10 mouse cellular contexts compared by ENCODE assay signal in the genomic region with DNA sequence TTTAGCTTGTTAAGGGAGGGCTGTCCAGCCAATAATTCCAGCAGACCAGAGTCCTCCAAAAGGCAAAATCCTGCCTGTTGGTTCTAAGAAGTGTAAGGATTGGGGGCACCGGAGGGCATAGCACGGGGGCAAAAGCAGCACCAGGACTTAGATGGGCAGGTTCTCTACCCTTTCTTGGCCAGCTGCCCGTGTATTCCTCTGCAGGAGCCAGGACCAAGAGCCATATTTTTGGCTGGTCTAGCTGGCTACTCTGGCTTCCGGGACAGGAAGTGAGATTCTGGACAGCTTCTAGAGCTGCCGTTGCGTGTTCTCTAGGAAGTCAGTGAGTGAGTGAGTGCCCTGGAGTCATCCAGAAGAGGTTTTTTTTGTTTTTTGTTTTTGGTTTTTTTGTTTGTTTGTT. TPM values are rescaled to one million over a fixed set of nuclear protein-coding genes. Genes with fewer than 3 reads are reported as not detected.
DNase-seq lines count a peak whose midpoint lies in the region; ATAC-seq and TF ChIP-seq lines count a peak whose summit lies in the region.
"Had no signal": no experiment of that assay in that cellular context is flagged by ENCODE, and none has a peak within 500 bp of the region (broad histone marks: within the 10 kb centered on the region; RNA-seq: fewer than 3 reads in every experiment).

No protein-coding gene starts in this region.

- H3K79me2 ChIP-seq in MEL (ENCODE audit: control insufficient read depth, insufficient read depth, low read length, poor library complexity), result no peaks in the 10 kb centered on the region

- peaks cover 53% of the 10 kb centered on the region for H3K27me3 ChIP-seq in heart, embryonic 12.5 days (replicated peaks)
- H3K27me3 ChIP-seq in MEL (ENCODE audit: control insufficient read depth in 1 of 2, insufficient read depth in 2 of 2, low read length in 2 of 2), result peaks cover 4 to 10% of the 10 kb centered on the region in 2 experiments

- H3K9ac ChIP-seq in heart, embryonic 12.5 days, result no peak overlapping the region
- no peak overlapping the region for H3K9ac ChIP-seq in MEL (ENCODE audit: control insufficient read depth, low read depth, low read length, poor library complexity, severe bottlenecking)

- no peak overlapping the region for H3K27ac ChIP-seq in heart, embryonic 12.5 days (ENCODE audit: poor library complexity, severe bottlenecking)
- H3K27ac ChIP-seq in MEL (ENCODE audit: control insufficient read depth, low read depth, low read length), result no peak overlapping the region
- H3K27ac ChIP-seq: hindbrain, embryonic 15.5 days had no signal

- WGBS in heart, embryonic 12.5 days, result 55% methylated on average over 6 of the region's 6 CpGs

- H3K4me2 ChIP-seq in heart, embryonic 12.5 days, result no peak overlapping the region

- TF ChIP-seq RAD21 in MEL (IDR thresholded peaks at IDR 0.05; ENCODE audit: low read depth, low read length), result no peak

- intact Hi-C loops in left cerebral cortex, postnatal 14 days (cut with DNase I), result no loop called here

- no peaks in the 10 kb centered on the region for H3K36me3 ChIP-seq in heart, embryonic 12.5 days
- no peaks in the 10 kb centered on the region; a peak in 1 of 4 replicates for H3K36me3 ChIP-seq in MEL (ENCODE audit: control insufficient read depth in 1 of 2, insufficient read depth in 2 of 2, low read length in 2 of 2)
- H3K36me3 ChIP-seq: hindbrain, embryonic 15.5 days had no signal

- H3K4me3 ChIP-seq in heart, embryonic 12.5 days, result no peak overlapping the region
- no peak overlapping the region for H3K4me3 ChIP-seq in MEL (ENCODE audit: control insufficient read depth in 1 of 2, insufficient read depth in 1 of 2, low read depth in 2 of 2, low read length in 2 of 2)

- no peak for TF ChIP-seq EP300 in MEL (IDR thresholded peaks at IDR 0.05; ENCODE audit: low read depth in 1 of 2, low read length in 2 of 2)

- no peak for TF ChIP-seq CTCF in MEL (IDR thresholded peaks at IDR 0.05 in 2 of 3, conservative IDR thresholded peaks at IDR 0.05 in 1 of 3; ENCODE audit: control insufficient read depth in 1 of 3, insufficient read depth in 1 of 3, low read depth in 2 of 3, low read length in 3 of 3, poor library complexity in 1 of 3, severe bottlenecking in 1 of 3)

- H3K4me1 ChIP-seq in heart, embryonic 12.5 days (replicated peaks), result peaks cover 32% of the 10 kb centered on the region
- peaks cover 0 to 4% of the 10 kb centered on the region in 2 experiments for H3K4me1 ChIP-seq in MEL (ENCODE audit: control insufficient read depth in 1 of 2, insufficient read depth in 2 of 2, low read length in 2 of 2)

- DNase-seq in heart, adult 8-10 months (ENCODE audit: low spot score), result peak; percentile 51
- DNase-seq in MEL (ENCODE audit: low read depth, low spot score), result peak; percentile 19
- DNase-seq in cerebellum, adult 8-10 months, result peak; percentile 50
- peak; percentile 22 to 26 for DNase-seq in kidney, adult 8-10 months
- DNase-seq in left cerebral cortex, postnatal 14 days (ENCODE audit: low spot score in 2 of 2), result no peak
- DNase-seq in layer of hippocampus, adult 9-11 months, result no peak

- TF ChIP-seq POLR2A in MEL (IDR thresholded peaks at IDR 0.05; ENCODE audit: control insufficient read depth in 1 of 2, insufficient read depth in 1 of 2, low read depth in 1 of 2, low read length in 2 of 2, poor library complexity in 1 of 2), result no peak

- ATAC-seq in heart, embryonic 12.5 days (ENCODE audit: insufficient number of reproducible peaks, low FRiP score), result no peak
- ATAC-seq in erythroid progenitor cell, adult 5-6 weeks (replicated peaks; ENCODE audit: low FRiP score, poor library complexity, severe bottlenecking), result no peak

- H3K9me3 ChIP-seq in heart, embryonic 12.5 days (replicated peaks), result no peaks in the 10 kb centered on the region
- no peaks in the 10 kb centered on the region for H3K9me3 ChIP-seq in MEL (replicated peaks; ENCODE audit: insufficient read depth, low read length)
- H3K9me3 ChIP-seq: hindbrain, embryonic 15.5 days had no signal

TF ChIP-seq in MEL, 35 proteins besides CTCF, POLR2A, EP300 and RAD21:
- TF ChIP-seq MAFK (IDR thresholded peaks at IDR 0.05; ENCODE audit: borderline replicate concordance, low read depth, low read length), result no peak
- TF ChIP-seq HCFC1 (IDR thresholded peaks at IDR 0.05; ENCODE audit: low read depth, low read length), result no peak
- TF ChIP-seq MAX (IDR thresholded peaks at IDR 0.05; ENCODE audit: low read length), result no peak
- no peak for TF ChIP-seq USF2 (IDR thresholded peaks at IDR 0.05; ENCODE audit: borderline replicate concordance in 1 of 2, insufficient read depth in 1 of 2, low read depth in 1 of 2, low read length in 2 of 2)
- TF ChIP-seq KAT2A (conservative IDR thresholded peaks at IDR 0.05; ENCODE audit: low read depth, low read length), result no peak
- TF ChIP-seq MXI1 (IDR thresholded peaks at IDR 0.05; ENCODE audit: low read depth, low read length), result no peak
- no peak for TF ChIP-seq SMC3 (IDR thresholded peaks at IDR 0.05; ENCODE audit: low read depth, low read length)
- no peak for TF ChIP-seq GABPA (IDR thresholded peaks at IDR 0.05; ENCODE audit: low read depth, low read length)
- no peak for TF ChIP-seq RCOR1 (IDR thresholded peaks at IDR 0.05; ENCODE audit: low read depth, low read length)
- no peak for TF ChIP-seq ZMIZ1 (IDR thresholded peaks at IDR 0.05; ENCODE audit: low read depth, low read length)
- no peak for TF ChIP-seq ZKSCAN1 (IDR thresholded peaks at IDR 0.05; ENCODE audit: low read depth, low read length)
- TF ChIP-seq MAZ (IDR thresholded peaks at IDR 0.05; ENCODE audit: low read depth, low read length), result no peak
- no peak for TF ChIP-seq ELF1 (IDR thresholded peaks at IDR 0.05; ENCODE audit: low read depth, low read length)
- TF ChIP-seq MYC (IDR thresholded peaks at IDR 0.05; ENCODE audit: low read depth, low read length), result no peak
- TF ChIP-seq JUND (IDR thresholded peaks at IDR 0.05; ENCODE audit: low read depth, low read length), result no peak
- no peak for TF ChIP-seq POLR2AphosphoS2 (IDR thresholded peaks at IDR 0.05; ENCODE audit: low read length)
- TF ChIP-seq CHD2 (IDR thresholded peaks at IDR 0.05; ENCODE audit: low read length), result no peak

RNA-seq across cellular contexts. Expression of gene Kcnq4, which starts 18.3 kb away (rescaled TPM):
- 1 to 10 TPM; 1.6 to 2.4 (median 2.2) TPM for total RNA-seq in heart, adult 8-10 months (2022)
- polyA plus RNA-seq in heart, embryonic 12.5 days (2016; fragmentation: Nextera tagmentation; extraction: Ambion mirVana), result 0.89 and 0.95 TPM in 2 replicates
- total RNA-seq in MEL (2012; rRNA removed), result not detected in 2 replicates
- under 1 TPM in 1 of 2 experiments, not detected in 1; 0.07 TPM for polyA plus RNA-seq in MEL (2012; ENCODE audit: insufficient read depth in 1 of 2, insufficient read length in 2 of 2, low read depth in 1 of 2, low replicate concordance in 2 of 2, missing spikeins in 1 of 2)
- total RNA-seq in erythroid progenitor cell, adult 5-6 weeks (2015; ENCODE audit: low replicate concordance), result 3.6 TPM in 1 of 2 replicates, not detected in the other
- not detected in 2 replicates for total RNA-seq in erythroid progenitor cell, adult 5-6 weeks (2017; ENCODE audit: low replicate concordance)
- 1 to 10 TPM; 8.5 to 9.0 TPM for total RNA-seq in left cerebral cortex, postnatal 14 days (2021)
- total RNA-seq: megakaryocyte-erythroid progenitor cell, adult 5-6 weeks had no signal

Comparison
In these comparisons a context has a peak if more than half of its experiments do, and no peak if none do; other contexts are left out.
1. DNase-seq: peak in heart, adult 8-10 months (single experiment), MEL (single experiment), cerebellum, adult 8-10 months (single experiment) and kidney, adult 8-10 months (2 of 2); none in left cerebral cortex, postnatal 14 days (0 of 2) and layer of hippocampus, adult 9-11 months (single experiment).